Mouse (Mus musculus) mouse trophoblast stem cell (cell line): Measurements from ENCODE around the gene Aldh3a2.

Experiments used
- in situ Hi-C, 2 experiments: fragments of 300-500 bp; cut with MseI, MboI; formaldehyde crosslinking; loops; 2 replicates in 1 of 2; 3 replicates in 1 of 2; pipeline ENCODE4 v1.15.1; 2025

Gene Aldh3a2

GRCm38 (mm10) chr11:61273928-61274327 is 6.7 kb upstream of the Aldh3a2 start:
- in situ Hi-C loops: no loop called here

- in situ Hi-C loops: no loop called here
Observed at GRCm38 (mm10) chr11:61271612-61272011, 4.3 kb upstream of the Aldh3a2 start.

GRCm38 (mm10) chr11:61270406-61270805 is 3.1 kb upstream of the Aldh3a2 start:
- in situ Hi-C loops: no loop called here

- in situ Hi-C loops: no loop called here
Observed at GRCm38 (mm10) chr11:61268626-61269349, 1.5 kb upstream of the Aldh3a2 start.

- in situ Hi-C loops: no loop called here
Observed at GRCm38 (mm10) chr11:61263841-61264240, 3.4 kb downstream of the Aldh3a2 start.

- in situ Hi-C loops: no loop called here
Observed at GRCm38 (mm10) chr11:61262516-61262915, 4.7 kb downstream of the Aldh3a2 start.

- in situ Hi-C loops: no loop called here
Observed at GRCm38 (mm10) chr11:61259106-61259505, 8.2 kb downstream of the Aldh3a2 start.

- in situ Hi-C loops: no loop called here
Observed at GRCm38 (mm10) chr11:61252807-61253206, 14.5 kb downstream of the Aldh3a2 start.

- in situ Hi-C loops: no loop called here
Observed at GRCm38 (mm10) chr11:61251741-61252140, 15.5 kb downstream of the Aldh3a2 start.

- in situ Hi-C loops: no loop called here
Observed at GRCm38 (mm10) chr11:61244406-61244805, 22.9 kb downstream of the Aldh3a2 start.

- in situ Hi-C loops: no loop called here
Observed at GRCm38 (mm10) chr11:61236015-61236414, 31.2 kb downstream of the Aldh3a2 start.

GRCm38 (mm10) chr11:61234174-61234573 is 33.1 kb downstream of the Aldh3a2 start:
- in situ Hi-C loops: no loop called here

- in situ Hi-C loops: no loop called here
Observed at GRCm38 (mm10) chr11:61231329-61231728, 35.9 kb downstream of the Aldh3a2 start.

- in situ Hi-C loops: no loop called here
Observed at GRCm38 (mm10) chr11:61228406-61228805, 38.9 kb downstream of the Aldh3a2 start.

GRCm38 (mm10) chr11:61227816-61228215 is 39.4 kb downstream of the Aldh3a2 start:
- in situ Hi-C loops: no loop called here

GRCm38 (mm10) chr11:61225941-61226412 is 41.3 kb downstream of the Aldh3a2 start:
- in situ Hi-C loops: no loop called here

- in situ Hi-C loops: no loop called here
Observed at GRCm38 (mm10) chr11:61225511-61225910, 41.8 kb downstream of the Aldh3a2 start.

GRCm38 (mm10) chr11:61224907-61225306 is 42.4 kb downstream of the Aldh3a2 start:
- in situ Hi-C loops: no loop called here

GRCm38 (mm10) chr11:61224234-61224744 is 43.0 kb downstream of the Aldh3a2 start:
- in situ Hi-C loops: no loop called here

GRCm38 (mm10) chr11:61222971-61223745 is 44.1 kb downstream of the Aldh3a2 start:
- in situ Hi-C loops: no loop called here

- in situ Hi-C loops: no loop called here
Observed at GRCm38 (mm10) chr11:61222007-61222406, 45.3 kb downstream of the Aldh3a2 start.

- in situ Hi-C loops: no loop called here
Observed at GRCm38 (mm10) chr11:61220156-61220881, 46.9 kb downstream of the Aldh3a2 start.
